Mouse (Mus musculus) B cell, adult 2 months (primary cell): ENCODE results near the gene Tnnc2.

Source experiments
- DNase-seq, 2 experiments: peaks; one replicate each; pipeline ENCODE4 v3.0.0; 2022

The Tnnc2 gene

GRCm38 (mm10) chr2:164794293-164794692 is 14.5 kb upstream of the Tnnc2 start:
- DNase-seq: peak; percentile 79 to 82

GRCm38 (mm10) chr2:164793772-164794171 is 14.0 kb upstream of the Tnnc2 start:
- DNase-seq: peak in 1 of 2 experiments; percentile 33

GRCm38 (mm10) chr2:164793236-164793635 is 13.5 kb upstream of the Tnnc2 start:
- peak; percentile 78 to 80 for DNase-seq

DNA sequence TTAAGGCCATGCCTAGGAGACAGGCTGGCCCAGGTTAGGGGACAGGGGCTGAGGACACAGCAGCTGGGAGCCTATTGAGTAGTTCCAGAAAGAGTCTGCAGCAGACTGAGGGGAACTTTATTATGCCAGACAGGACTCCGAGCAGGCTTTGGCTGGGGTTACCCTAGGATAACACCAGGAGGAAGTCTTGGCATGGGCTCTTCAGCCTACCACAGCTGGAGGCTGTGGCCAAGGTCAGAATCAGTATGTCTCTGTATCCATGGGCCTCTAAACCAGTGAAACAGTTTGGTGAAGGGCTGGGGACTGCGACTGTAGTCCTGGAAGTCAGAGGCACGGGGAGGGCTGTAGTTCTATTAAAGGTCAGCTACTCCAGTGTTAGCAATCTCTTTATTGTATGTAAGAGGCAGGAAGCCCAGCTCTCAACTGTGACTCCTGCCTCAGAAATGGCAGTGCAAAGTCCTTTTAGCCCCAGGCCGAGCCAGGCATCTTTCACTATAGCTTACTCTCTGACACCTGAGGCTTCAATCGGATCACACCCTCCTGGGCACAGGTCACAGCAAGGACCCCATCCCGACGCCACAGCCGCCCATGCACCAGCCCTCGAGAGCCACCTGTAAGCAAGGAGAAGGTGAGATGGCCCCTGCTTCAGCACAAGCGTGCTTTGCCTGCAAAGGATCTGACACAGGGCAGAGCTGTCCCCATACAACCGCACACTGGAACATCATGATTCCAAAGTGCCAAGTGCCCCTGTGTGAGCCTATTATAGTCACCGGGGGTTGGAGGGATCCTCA is 12.8 kb upstream of the Tnnc2 start:
- no peak for DNase-seq

DNA sequence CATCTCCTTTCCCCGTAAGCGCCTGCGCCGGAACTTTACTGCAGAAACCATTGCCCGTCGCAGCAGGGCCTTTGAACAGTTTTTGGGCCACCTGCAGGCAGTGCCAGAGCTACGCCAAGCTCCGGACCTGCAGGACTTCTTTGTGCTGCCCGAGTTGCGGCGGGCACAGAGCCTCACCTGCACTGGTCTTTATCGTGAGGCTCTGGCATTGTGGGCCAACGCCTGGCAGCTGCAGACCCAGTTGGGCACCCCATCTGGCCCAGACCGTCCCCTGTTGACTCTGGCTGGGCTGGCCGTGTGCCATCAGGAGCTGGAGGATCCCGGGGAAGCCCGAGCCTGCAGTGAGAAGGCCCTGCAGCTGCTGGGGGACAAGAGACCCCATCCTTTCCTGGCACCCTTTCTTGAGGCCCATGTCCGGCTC is 12.1 kb upstream of the Tnnc2 start:
- no peak for DNase-seq

DNA sequence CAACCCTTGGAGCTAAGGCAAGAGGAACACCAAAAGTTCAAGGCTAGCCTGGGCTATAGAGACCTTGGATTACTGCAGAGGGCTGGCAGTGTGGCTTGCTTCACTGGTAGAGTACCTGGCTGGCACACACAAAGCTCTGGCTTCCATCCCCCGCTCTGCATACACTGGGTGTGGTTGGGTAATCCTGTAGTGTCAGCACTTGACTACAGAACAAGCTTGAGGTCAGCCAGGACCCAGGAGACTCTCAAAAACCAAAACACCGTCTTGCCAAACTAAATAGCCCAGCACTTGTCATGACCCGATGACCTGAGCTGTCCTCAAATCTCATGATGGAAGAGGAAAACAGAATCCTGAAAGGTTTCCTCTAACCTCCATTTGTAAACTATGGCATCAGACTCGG is 10.7 kb upstream of the Tnnc2 start:
- no peak for DNase-seq

- DNase-seq: no peak
These were observed 8.6 kb upstream of the Tnnc2 start for GRCm38 (mm10) chr2:164788411-164788810.

- DNase-seq: no peak
These were observed 8.0 kb upstream of the Tnnc2 start for GRCm38 (mm10) chr2:164787779-164788178.

- DNase-seq: no peak
These were observed 7.3 kb upstream of the Tnnc2 start for GRCm38 (mm10) chr2:164787032-164787431.

DNA sequence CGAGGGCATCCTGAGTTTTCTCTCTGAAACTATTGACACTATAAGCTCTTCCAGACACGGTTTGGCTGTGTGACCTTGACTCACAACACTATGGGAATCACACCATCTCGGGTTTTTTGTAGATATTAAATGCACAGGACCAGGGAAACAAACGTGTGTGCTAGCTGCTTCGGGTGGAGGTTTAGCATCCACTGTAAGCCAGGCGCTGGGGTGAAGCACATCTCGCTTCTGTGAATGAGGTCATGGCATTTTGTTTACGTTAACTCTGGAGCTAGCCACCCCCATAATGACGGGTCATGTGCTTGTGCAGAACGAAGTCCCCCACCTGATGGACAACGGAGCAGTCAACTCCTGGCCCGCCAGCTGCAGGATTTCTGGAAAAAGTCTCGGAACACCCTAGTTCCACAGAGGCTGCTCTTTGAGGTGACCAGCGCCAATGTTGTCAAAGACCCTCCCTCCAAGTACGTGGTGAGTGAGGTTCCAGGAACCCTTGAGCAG is 6.7 kb upstream of the Tnnc2 start:
- DNase-seq: peak in 1 of 2 experiments; percentile 19

- DNase-seq: peak; percentile 64 to 73
These were observed 6.0 kb upstream of the Tnnc2 start, which contains the start of gene Snx21 for GRCm38 (mm10) chr2:164785481-164786387. Gene Snx21 (plus strand): TSS chr2:164785823.

GRCm38 (mm10) chr2:164784869-164785420 is 5.2 kb upstream of the Tnnc2 start:
- DNase-seq: no peak

GRCm38 (mm10) chr2:164783926-164784581 is 4.3 kb upstream of the Tnnc2 start:
- DNase-seq: peak in 1 of 2 experiments; percentile 31

DNA sequence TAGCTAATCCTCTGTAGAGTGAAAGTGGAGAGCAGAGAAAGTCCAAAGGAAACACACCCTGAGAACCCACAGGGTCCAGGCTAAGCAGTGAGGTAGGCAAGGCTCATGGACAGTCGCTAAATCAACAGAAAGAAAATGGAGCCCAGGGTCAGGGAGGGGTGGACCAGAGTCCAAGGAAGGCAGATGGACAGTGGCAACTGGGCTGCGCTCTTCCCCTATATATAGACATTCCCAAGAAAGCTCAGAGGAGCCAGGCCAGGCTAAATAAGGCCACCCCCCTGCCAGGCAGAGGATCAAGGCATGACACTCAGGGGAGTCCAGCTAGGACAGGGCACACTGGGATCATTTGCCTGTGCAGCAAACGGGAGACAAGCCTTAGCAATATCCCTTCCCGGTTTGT is 2.1 kb upstream of the Tnnc2 start:
- no peak for DNase-seq

- no peak for DNase-seq
These were observed 958 bp downstream of the Tnnc2 start for GRCm38 (mm10) chr2:164778809-164779208.

- no peak for DNase-seq
These were observed 1.8 kb downstream of the Tnnc2 start for GRCm38 (mm10) chr2:164778015-164778287.

DNA sequence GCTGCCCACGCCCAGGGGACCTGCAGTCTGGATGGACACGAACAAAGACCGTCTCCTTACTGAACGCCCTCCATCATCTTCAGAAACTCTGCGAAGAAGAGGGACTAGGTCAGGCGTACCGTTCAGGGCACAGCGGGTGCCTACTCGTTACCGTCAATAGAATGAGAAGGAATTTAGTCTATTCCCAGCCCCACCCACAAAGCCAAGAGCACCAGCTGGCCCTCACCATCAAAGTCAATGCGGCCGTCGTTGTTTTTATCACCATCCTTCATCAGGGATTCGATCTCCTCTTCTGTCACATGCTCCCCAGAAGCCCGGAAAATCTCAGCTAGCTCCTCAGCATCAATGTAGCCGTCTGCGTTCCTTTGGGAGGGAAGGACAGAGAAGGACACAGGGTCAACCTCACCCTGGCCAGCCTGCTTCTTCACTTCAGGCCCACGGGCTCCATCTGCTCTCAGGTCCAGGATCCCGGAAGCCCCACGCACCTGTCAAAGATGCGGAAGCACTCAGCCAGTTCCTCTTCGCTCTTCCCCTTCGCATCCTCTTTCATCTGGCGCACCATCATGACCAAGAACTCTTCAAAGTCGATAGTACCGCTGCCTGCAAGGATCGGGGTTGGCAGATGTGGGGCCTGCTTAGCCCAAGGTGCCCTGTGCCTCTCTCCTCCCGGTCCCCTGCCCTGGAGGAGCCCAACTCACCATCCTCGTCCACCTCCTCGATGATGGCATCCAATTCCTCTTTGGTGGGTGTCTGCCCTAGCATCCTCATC is 2.3 kb downstream of the Tnnc2 start:
- DNase-seq: no peak

DNA sequence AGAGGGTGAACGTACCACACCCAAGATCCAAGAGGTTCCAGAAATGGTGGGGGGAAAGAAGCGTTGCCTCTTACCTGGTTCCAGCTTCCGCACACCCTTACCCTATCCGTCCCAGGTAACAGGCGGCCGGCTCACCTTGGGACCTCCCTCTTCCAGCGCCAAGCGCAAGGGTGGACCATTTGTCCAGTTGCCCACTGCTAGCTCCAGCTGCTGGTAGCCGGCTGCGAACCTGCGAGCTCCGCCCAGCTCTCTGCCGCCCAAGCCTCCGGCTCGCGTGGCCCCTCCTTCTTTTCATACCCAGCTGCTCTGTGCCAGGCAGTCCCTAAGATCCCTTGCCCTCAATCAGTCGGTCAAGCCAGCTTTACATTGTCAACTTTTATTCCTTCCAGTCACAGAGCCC is 3.0 kb downstream of the Tnnc2 start:
- DNase-seq: no peak

DNA sequence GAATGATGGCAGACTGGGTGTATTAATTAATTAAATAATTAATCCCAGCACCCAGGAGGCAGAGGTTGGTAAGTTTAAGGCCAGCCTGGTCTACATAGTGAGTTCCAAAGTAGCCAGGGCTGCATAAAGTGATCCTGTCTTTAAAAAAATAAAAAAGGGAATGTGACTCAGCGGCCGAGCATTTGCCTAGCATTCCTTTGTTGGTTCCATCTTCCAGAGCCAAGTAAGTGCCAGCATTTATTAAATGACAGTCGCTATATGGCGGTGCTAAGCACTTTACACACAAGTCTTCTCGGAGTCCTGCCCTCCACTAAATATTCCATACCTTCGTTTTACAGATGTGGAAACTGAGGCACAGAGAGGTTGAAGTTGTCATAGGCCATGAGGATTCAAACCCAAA is 3.6 kb downstream of the Tnnc2 start:
- DNase-seq: no peak

GRCm38 (mm10) chr2:164773989-164774364 is 5.8 kb downstream of the Tnnc2 start:
- DNase-seq: no peak

DNA sequence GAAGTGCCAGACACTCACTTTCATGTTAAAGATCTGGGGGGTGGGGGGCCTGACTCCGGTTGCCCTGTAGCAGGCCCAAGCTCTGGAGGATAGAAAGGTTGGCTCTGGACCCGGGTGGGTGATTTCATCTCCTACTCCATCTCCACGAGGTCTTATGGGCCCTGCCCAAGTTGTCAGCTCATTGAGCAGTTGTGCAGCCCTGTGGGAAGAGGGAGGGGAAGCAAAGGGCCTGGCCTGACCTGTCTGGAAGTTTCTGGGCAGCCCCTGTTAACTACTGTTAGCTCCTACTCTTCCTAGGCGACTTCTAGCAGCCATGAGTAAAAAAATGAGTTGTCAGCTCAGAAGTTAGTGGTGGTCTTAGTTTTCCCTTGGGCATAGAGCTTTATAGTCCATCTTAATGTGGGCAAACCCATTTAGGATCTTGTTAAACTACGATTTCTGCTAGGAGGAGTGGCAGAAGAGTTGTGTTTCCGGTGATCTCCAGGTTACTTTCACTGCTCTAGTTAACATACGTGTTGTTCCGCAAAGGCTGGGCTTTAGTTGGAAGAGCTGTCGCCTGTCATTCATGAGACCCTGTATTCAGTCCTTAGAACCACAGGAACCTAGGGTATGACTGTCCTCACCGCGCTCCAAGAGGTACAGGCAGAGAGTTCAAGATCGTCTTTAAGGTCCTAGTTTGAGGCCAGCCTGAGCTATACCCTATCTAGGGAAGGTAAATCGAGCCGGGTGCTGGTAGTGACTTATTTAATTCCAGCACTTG is 6.4 kb downstream of the Tnnc2 start:
- DNase-seq: no peak
